Mouse (Mus musculus): ENCODE data around the gene Elmsan1.
"Not testable (repeated sequence)": the region's sequence is repeated elsewhere in the genome, so short reads cannot be mapped to it uniquely, and the experiment has no call there.

The Elmsan1 gene

GRCm38 (mm10) chr12:84218289-84219120 is at the start of gene Elmsan1:
Gene Elmsan1 (minus strand): TSS chr12:84218881.
- peak; percentile 56 for DNase-seq (ENCODE audit: low read depth)

GRCm38 (mm10) chr12:84267264-84267663 is 48.6 kb upstream of the Elmsan1 start:
- no peak for DNase-seq (ENCODE audit: low read depth)

- no peak for DNase-seq (ENCODE audit: low read depth)
These were observed 41.7 kb upstream of the Elmsan1 start for GRCm38 (mm10) chr12:84260363-84260762.

GRCm38 (mm10) chr12:84254886-84255285 is 36.2 kb upstream of the Elmsan1 start:
- DNase-seq (ENCODE audit: low read depth), result no peak

- no peak for DNase-seq (ENCODE audit: low read depth)
These were observed 34.1 kb upstream of the Elmsan1 start for GRCm38 (mm10) chr12:84252811-84253210.

- peak; percentile 68 for DNase-seq (ENCODE audit: low read depth)
These were observed 30.5 kb upstream of the Elmsan1 start for GRCm38 (mm10) chr12:84249217-84249616.

- DNase-seq (ENCODE audit: low read depth), result no peak
These were observed 27.0 kb upstream of the Elmsan1 start for GRCm38 (mm10) chr12:84245683-84246082.

- peak; percentile 34 for DNase-seq (ENCODE audit: low read depth)
These were observed 24.5 kb upstream of the Elmsan1 start for GRCm38 (mm10) chr12:84243076-84243770.

- DNase-seq (ENCODE audit: low read depth), result not testable (repeated sequence)
These were observed 18.4 kb upstream of the Elmsan1 start for GRCm38 (mm10) chr12:84237036-84237435.

GRCm38 (mm10) chr12:84235981-84236752 is 17.5 kb upstream of the Elmsan1 start:
- DNase-seq (ENCODE audit: low read depth), result no peak

GRCm38 (mm10) chr12:84235577-84235976 is 16.9 kb upstream of the Elmsan1 start:
- no peak for DNase-seq (ENCODE audit: low read depth)

GRCm38 (mm10) chr12:84233488-84234100 is 14.9 kb upstream of the Elmsan1 start:
- DNase-seq (ENCODE audit: low read depth), result no peak

GRCm38 (mm10) chr12:84226117-84226840 is 7.6 kb upstream of the Elmsan1 start:
- DNase-seq (ENCODE audit: low read depth), result no peak

- no peak for DNase-seq (ENCODE audit: low read depth)
These were observed 3.8 kb upstream of the Elmsan1 start for GRCm38 (mm10) chr12:84222405-84222961.

GRCm38 (mm10) chr12:84220951-84221891 is 2.5 kb upstream of the Elmsan1 start:
- DNase-seq (ENCODE audit: low read depth), result no peak

- DNase-seq (ENCODE audit: low read depth), result no peak
These were observed 1.8 kb upstream of the Elmsan1 start for GRCm38 (mm10) chr12:84220515-84220914.

GRCm38 (mm10) chr12:84219121-84219561 is 460 bp upstream of the Elmsan1 start:
- DNase-seq (ENCODE audit: low read depth), result no peak

GRCm38 (mm10) chr12:84217508-84218131 is 1.1 kb downstream of the Elmsan1 start:
- DNase-seq (ENCODE audit: low read depth), result no peak

GRCm38 (mm10) chr12:84217111-84217507 is 1.6 kb downstream of the Elmsan1 start:
- DNase-seq (ENCODE audit: low read depth), result no peak
